Mouse (Mus musculus) heart, adult 11 months (tissue): ENCODE data around the gene Mup8.
"Not testable (repeated sequence)": the region's sequence is repeated elsewhere in the genome, so short reads cannot be mapped to it uniquely, and the experiment has no call there.

Source experiments
- DNase-seq: peaks from one replicate; pipeline ENCODE4 v3.0.0; 2022

Gene Mup8

DNA sequence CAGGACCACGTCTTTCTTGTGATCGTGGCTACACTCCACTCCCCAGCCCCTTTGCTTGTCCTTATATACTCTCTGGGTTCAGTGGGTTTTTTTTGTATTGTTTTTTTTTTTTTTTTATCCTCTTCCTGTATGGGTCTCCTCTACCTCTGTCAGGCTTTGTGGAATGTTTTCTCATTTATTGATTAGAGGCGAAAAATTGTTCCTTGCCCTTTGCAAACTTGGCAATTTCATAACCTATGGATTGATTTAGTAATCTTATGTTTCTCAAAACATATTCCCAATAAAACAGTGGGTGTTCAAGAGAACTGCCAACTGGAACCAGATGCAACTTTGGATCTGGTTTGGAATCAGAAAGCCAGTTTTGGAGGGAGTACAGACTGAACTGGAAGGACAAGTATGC lies at the start of gene Mup8:
Mup8 (minus strand) TSS at position 101 of the 400 bp plus-strand sequence.
- not testable (repeated sequence) for DNase-seq

GRCm38 (mm10) chr4:60265977-60266770 lies 43.8 kb upstream of the Mup8 start:
- DNase-seq = not testable (repeated sequence)

DNA sequence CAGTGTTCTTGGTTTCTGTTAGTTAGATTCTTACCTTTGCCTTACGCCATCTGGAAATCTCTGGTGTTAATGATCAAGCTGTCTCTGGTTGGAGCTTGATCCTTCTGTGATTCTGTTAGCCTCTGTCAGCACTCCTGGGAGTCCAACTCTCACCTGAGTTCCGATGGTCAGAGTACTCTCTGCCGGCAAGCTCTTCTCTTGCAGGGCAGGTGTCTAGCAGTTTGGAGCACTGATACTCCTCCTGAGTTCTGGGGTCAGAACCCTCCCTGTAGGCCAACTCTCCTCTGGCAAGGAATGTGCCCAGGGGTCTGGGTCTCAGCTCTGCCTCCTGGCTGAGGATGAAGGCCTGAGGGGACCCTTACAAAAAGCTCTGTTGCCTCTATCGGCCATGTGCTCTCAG lies 40.3 kb upstream of the Mup8 start:
- DNase-seq = not testable (repeated sequence)
